ENCODE assay signal across 13 mouse cellular contexts in the genomic region with DNA sequence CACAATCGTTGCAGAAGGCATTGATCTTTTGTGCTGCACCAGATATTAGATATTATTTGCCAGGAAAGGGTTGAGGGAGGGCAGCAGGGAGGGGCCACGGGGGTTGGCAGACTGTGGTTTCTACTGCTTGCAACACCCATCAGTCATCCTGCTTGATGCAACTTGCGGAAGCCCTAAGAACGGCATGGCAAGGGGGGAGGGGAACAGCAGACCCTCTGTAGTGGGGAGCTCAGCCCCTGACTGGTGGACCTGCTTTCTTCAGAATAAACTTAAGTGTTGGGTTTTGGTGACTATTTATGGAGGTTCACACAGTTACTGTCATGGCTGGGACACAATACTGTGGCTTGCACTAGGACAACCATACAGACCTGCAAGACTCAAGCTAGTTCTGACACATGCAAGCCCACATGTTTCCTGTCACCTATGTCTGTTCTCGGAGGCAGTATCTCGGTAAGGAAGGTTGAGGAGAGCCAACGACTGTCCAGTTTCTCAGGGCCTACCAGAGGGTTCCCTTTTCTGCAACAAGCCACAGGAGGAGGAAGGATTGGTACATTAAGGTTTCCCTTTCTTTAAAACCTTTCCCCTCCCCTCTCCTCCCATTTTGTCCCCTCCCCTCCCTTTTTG. TPM values are rescaled to one million over a fixed set of nuclear protein-coding genes. Genes with fewer than 3 reads are reported as not detected.
DNase-seq lines count a peak whose midpoint lies in the region; ATAC-seq lines count a peak whose summit lies in the region.
"Had no signal": no experiment of that assay in that cellular context is flagged by ENCODE, and none has a peak within 500 bp of the region (broad histone marks: within the 10 kb centered on the region; RNA-seq: fewer than 3 reads in every experiment).

No protein-coding gene starts in this region.

- H3K9ac ChIP-seq in heart, embryonic 15.5 days, result no peak overlapping the region
- H3K9ac ChIP-seq in forebrain, embryonic 13.5 days, result no peak overlapping the region
- H3K9ac ChIP-seq: stomach, embryonic 15.5 days had no signal

- no peak for ATAC-seq in heart, embryonic 15.5 days (replicated peaks; ENCODE audit: insufficient number of reproducible peaks, insufficient read depth, low FRiP score, low read depth)
- peak; percentile 75 for ATAC-seq in inflammation-experienced regulatory T-cells, adult 6 months
- peak; percentile 74 for ATAC-seq in megakaryocyte, adult 5-6 weeks (ENCODE audit: poor library complexity, severe bottlenecking)
- ATAC-seq in forebrain, embryonic 13.5 days, result no peak

- DNase-seq in heart, adult 9 months (ENCODE audit: low spot score in 2 of 2), result no peak
- DNase-seq in thymus, postnatal 0 days (ENCODE audit: low spot score), result peak; percentile 80
- no peak for DNase-seq in left cerebral cortex, adult 11 months (ENCODE audit: low spot score)
- DNase-seq in left cerebral cortex, adult 9 months (ENCODE audit: low spot score in 2 of 2), result no peak
- DNase-seq: cerebellum, postnatal 25 days; heart, adult 11 months had no signal

- H3K9me3 ChIP-seq in heart, embryonic 15.5 days (replicated peaks), result no peaks in the 10 kb centered on the region
- no peaks in the 10 kb centered on the region for H3K9me3 ChIP-seq in forebrain, embryonic 13.5 days (replicated peaks)
- H3K9me3 ChIP-seq: stomach, embryonic 15.5 days had no signal

- H3K4me3 ChIP-seq in heart, embryonic 15.5 days, result no peak overlapping the region
- no peak overlapping the region for H3K4me3 ChIP-seq in forebrain, embryonic 13.5 days
- H3K4me3 ChIP-seq: erythroblast, embryonic 14.5 days; left cerebral cortex, adult 2 months; stomach, embryonic 15.5 days had no signal

- H3K36me3 ChIP-seq in heart, embryonic 15.5 days, result no peaks in the 10 kb centered on the region
- H3K36me3 ChIP-seq in forebrain, embryonic 13.5 days (ENCODE audit: poor library complexity, severe bottlenecking), result no peaks in the 10 kb centered on the region
- H3K36me3 ChIP-seq: stomach, embryonic 15.5 days had no signal

- H3K27ac ChIP-seq in heart, embryonic 15.5 days, result no peak overlapping the region
- no peak overlapping the region for H3K27ac ChIP-seq in forebrain, embryonic 13.5 days
- H3K27ac ChIP-seq: left cerebral cortex, adult 2 months; stomach, embryonic 15.5 days had no signal

- H3K4me2 ChIP-seq in heart, embryonic 15.5 days, result peak overlapping the region; percentile 18; the same call in 1 of the 2 replicates
- H3K4me2 ChIP-seq in forebrain, embryonic 13.5 days, result no peak overlapping the region
- H3K4me2 ChIP-seq: stomach, embryonic 15.5 days had no signal

- peaks cover 2% of the 10 kb centered on the region; the same call in 1 of the 2 replicates for H3K4me1 ChIP-seq in heart, embryonic 15.5 days (replicated peaks)
- no peaks in the 10 kb centered on the region for H3K4me1 ChIP-seq in forebrain, embryonic 13.5 days
- H3K4me1 ChIP-seq: stomach, embryonic 15.5 days had no signal

- H3K27me3 ChIP-seq in heart, embryonic 15.5 days, result no peaks in the 10 kb centered on the region
- no peaks in the 10 kb centered on the region for H3K27me3 ChIP-seq in forebrain, embryonic 13.5 days
- H3K27me3 ChIP-seq: stomach, embryonic 15.5 days had no signal

- WGBS in heart, embryonic 15.5 days, result 57% methylated on average over 7 of the region's 7 CpGs
- WGBS in forebrain, embryonic 13.5 days, result 84% methylated on average over 7 of the region's 7 CpGs

RNA-seq across cellular contexts. Expression of a gene that starts 53.6 kb away (rescaled TPM):
- polyA plus RNA-seq in heart, embryonic 15.5 days (2015; fragmentation: Nextera tagmentation; extraction: Ambion mirVana), result 1.8 TPM in 2 replicates
- 1 to 10 TPM in 1 of 3 experiments, under 1 TPM in 2; 0.46 to 1.5 (median 0.54) TPM for polyA plus RNA-seq in inflammation-experienced regulatory T-cells, adult 6 months (2017; shearing (Covaris generic))
- total RNA-seq in megakaryocyte, adult 5-6 weeks (2015), result 13.8 and 14.0 TPM in 2 replicates
- 15.7 and 17.5 TPM in 2 replicates for total RNA-seq in megakaryocyte, adult 5-6 weeks (2017)
- polyA plus RNA-seq in thymus, postnatal 0 days (2015; fragmentation: Nextera tagmentation; extraction: Ambion mirVana), result 1.5 TPM in 2 replicates
- polyA plus RNA-seq in forebrain, embryonic 13.5 days (2015; fragmentation: Nextera tagmentation; extraction: Ambion mirVana), result 0.13 and 0.21 TPM in 2 replicates

Comparison
In these comparisons a context has a peak if more than half of its experiments do, and no peak if none do; other contexts are left out.
1. ATAC-seq: peak in inflammation-experienced regulatory T-cells, adult 6 months (single experiment) and megakaryocyte, adult 5-6 weeks (single experiment); none in heart, embryonic 15.5 days (single experiment) and forebrain, embryonic 13.5 days (single experiment).